Mouse (Mus musculus): ENCODE results near the gene Gm3149.
"Not testable (repeated sequence)": the region's sequence is repeated elsewhere in the genome, so short reads cannot be mapped to it uniquely, and the experiment has no call there.

The Gm3149 gene

DNA sequence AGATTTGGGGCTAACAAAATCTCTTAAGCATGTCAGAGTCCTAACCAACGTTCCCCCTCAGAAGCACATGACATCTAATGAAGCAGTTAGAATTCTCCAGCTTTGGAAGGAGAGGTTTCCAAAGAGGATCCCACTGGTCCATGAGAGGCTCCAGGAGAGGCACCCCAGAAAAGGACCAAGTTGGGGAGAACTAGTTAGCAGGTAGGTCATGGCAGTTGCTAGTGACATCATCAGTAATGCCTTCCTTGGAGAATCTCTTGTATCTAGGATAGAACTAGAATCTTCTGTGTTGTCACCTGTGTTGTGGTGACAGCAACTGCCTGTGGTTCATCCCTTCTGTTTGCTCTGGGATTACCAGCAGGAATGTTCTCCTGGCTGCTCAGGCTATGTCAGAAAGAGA lies at the start of gene Gm3149:
Gm3149 (plus strand) TSS at position 301 of the 400 bp plus-strand sequence.
- ATAC-seq (ENCODE audit: low TSS enrichment): not testable (repeated sequence)

- ATAC-seq (ENCODE audit: low TSS enrichment): not testable (repeated sequence)
Observed at GRCm38 (mm10) chr14:4269238-4269950, 47.7 kb upstream of the Gm3149 start.

DNA sequence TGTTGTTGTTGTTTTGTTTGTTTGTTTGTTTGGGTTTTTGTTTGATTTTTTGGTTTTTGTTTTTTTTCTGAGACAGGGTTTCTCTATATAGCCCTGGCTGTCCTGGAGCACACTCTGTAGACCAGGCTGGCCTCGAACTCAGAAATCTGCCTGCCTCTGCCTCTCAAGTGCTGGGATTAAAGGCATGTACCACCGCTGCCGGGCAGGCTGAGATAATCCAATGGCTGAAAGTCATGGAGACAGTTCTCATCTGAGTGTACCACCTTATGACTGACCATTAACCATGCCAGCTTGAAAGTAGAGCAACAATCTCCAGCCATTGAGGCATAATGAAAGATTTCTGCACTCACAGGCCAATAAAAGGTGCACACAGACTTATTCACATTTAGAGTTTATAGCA lies 37.3 kb upstream of the Gm3149 start:
- not testable (repeated sequence) for ATAC-seq (ENCODE audit: low TSS enrichment)

- ATAC-seq (ENCODE audit: low TSS enrichment): not testable (repeated sequence)
Observed at GRCm38 (mm10) chr14:4334476-4335080, 17.5 kb downstream of the Gm3149 start, which contains the start of gene 2610042L04Rik. Gene 2610042L04Rik, plus strand, starts transcription at chr14:4334763.

GRCm38 (mm10) chr14:4335506-4335905 lies 18.4 kb downstream of the Gm3149 start:
- ATAC-seq (ENCODE audit: low TSS enrichment): not testable (repeated sequence)

DNA sequence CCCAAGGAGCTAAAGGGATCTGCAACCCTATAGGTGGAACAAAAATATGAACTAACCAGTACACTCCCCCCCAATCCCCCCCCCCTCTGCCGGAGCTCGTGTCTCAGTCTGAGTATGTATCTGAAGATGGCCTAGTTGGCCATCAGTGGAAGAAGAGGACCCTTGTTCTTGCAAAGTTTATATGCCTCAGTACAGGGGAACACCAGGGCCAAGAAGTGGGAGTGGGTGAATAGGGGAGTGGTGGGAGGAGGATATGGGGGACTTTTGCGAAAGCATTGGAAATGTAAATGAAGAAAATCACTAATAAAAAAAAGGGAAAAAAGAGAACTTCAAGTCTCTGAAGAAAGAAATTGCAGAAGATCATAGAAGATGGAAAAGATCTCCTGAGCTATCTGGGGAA lies 51.9 kb downstream of the Gm3149 start:
- not testable (repeated sequence) for ATAC-seq (ENCODE audit: low TSS enrichment)

- ATAC-seq (ENCODE audit: low TSS enrichment): not testable (repeated sequence)
Observed at GRCm38 (mm10) chr14:4369691-4370090, 52.6 kb downstream of the Gm3149 start.

Data from frontal cortex, adult (tissue).